Mouse (Mus musculus) adrenal gland, adult 18-20 months (tissue): Measurements from ENCODE around the gene Igsf8. TPM values are rescaled to one million over a fixed set of nuclear protein-coding genes. Genes with fewer than 3 reads are reported as not detected.
A peak's percentile ranks its signal among the peaks of the same experiment; 100 is the strongest.
"Not testable (repeated sequence)": the region's sequence is repeated elsewhere in the genome, so short reads cannot be mapped to it uniquely, and the experiment has no call there.

ENCODE experiments used
- DNase-seq, 2 experiments: peaks; one replicate each; pipeline ENCODE4 v3.0.0; 2021 to 2022; ENCODE audit warnings: low spot score in 2 of 2
- long read RNA-seq, 2 experiments: library from polyadenylated mRNA; stranded (forward); transcript quantifications; one replicate each; pipeline ENCODE4 v2.0.0; 2021
- total RNA-seq, 2 experiments: library from RNA; stranded (reverse); gene quantifications; 1 replicate in 1 of 2; 2 replicates in 1 of 2; pipeline ENCODE4 v1.2.3; 2021

The Igsf8 gene
- 10 to 100 TPM; 20.8 to 27.8 TPM for total RNA-seq
- long read RNA-seq, experiment 1, transcript Igsf8-201 (7 exons, 2,278 nt): major isoform, 28 of 35 reads
- long read RNA-seq, experiment 1, partial matches to known transcripts: 3 of 35 reads
- long read RNA-seq, experiment 1, other reads (novel, unspliced or antisense): 3 of 35 reads
- long read RNA-seq, experiment 2, transcript Igsf8-201 (7 exons, 2,278 nt): major isoform, 152 of 183 reads
- long read RNA-seq, experiment 2, partial matches to known transcripts: 20 of 183 reads
- long read RNA-seq, experiment 2, other reads (novel, unspliced or antisense): 11 of 183 reads

DNA sequence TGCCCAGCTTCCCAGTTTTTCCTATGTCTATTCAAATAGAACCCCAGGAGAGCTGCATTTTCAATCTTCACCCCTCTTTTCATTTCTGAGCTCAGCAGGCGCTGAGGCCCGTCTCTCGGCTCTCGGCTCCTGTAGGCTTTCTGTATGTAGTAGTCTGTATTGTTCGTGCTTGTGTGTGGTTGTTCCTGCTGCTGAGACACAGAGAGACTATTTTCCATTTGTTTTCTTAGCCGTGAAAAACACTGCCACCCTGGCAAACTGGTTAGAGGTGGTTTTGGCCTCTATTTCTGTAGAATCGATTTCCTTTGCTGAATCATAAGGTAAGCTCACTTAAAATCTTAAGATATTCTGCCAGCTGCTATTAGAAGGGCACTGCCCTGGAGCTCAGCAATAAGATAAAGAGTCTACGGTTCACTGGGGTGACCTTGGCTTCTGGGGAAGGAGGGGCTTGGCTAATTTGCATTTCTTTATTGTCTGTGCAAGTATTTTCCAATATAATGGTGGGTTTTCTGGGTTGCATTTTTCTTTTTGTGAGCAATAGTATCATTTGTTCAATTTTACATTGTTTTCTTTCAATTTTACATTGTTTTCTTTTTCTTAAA, at the start of gene Igsf8:
Gene Igsf8, plus strand, starts transcription at position 165 of the 602 bp plus-strand sequence.
- DNase-seq: no peak

DNA sequence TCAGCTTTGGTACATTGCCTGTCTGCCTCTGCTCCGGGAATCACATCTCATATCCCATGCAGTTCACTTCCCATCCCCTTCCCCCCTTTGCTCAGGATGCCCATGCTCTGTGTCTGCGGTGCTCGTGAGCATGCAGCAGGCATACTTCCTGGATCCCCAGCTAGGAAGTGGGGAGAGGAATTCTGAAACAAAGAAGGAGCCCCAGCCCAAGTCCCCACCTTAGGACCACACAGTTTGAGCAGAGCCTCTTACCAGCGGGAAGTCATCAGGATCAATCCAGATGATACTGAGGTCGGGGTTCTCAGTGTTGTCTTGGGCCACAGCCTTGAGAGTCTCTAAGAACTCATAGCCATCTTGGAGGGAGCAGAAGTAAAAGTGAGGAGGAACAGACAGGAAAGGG, 48.7 kb upstream of the Igsf8 start:
- no peak for DNase-seq

DNA sequence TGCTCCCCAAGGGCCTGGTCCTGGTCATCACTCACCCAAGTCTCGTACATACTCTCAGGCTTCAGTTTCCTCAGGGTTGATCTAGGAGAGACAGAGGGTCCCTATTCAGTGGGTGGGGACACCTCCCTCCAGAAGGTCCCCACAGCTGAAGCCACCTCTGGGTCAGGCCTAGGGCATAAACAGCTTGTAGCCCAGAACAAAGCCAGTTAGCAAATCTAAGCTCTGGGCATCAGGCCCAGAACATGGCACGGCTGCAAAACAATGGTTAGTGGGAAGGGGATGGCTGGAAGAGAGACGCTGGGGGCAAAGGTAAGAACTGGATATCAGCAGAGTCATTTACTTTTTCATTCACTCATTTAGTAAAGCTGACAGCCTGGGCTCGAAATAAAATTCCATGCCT, 47.7 kb upstream of the Igsf8 start:
- no peak for DNase-seq

DNA sequence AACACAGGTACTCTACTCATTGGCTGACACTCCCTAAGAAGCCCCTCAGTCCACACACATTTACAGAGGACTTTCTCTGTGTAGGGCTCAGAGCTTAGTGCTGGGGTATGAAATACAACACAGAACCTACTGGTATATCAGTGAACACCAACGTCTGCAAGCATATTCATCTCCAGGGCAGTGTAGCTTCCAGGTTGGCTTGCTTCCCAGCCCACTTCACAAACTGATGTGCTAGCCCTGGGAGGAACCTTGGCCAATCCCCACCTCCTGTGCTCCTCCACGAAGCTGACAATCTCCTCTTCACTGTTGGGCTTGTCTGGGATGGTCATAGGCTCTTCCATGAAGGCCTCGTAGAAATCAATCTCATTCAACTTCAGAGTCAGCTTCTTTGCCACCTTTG, 46.7 kb upstream of the Igsf8 start:
- no peak for DNase-seq

DNA sequence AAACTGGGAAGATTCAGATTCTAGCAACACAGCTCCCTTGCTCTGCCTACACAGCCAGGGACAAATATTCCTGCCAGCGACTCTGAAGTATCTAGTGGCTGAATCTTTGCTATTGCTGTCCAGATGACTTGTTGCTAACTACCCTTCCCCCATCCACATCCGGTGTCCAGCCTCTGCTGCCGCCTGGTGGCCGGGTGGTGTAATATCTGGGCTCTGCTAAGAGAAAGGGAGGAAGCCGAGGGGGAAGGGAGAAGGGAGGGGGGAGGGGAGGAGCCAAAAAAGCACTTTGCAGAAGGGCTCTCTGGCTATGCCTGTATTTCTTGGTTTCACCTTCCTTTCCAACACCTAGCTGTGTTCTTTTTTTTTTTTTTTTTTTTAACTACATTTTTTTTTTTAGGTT, 44.3 kb upstream of the Igsf8 start:
- peak; percentile 94 to 97 for DNase-seq

DNA sequence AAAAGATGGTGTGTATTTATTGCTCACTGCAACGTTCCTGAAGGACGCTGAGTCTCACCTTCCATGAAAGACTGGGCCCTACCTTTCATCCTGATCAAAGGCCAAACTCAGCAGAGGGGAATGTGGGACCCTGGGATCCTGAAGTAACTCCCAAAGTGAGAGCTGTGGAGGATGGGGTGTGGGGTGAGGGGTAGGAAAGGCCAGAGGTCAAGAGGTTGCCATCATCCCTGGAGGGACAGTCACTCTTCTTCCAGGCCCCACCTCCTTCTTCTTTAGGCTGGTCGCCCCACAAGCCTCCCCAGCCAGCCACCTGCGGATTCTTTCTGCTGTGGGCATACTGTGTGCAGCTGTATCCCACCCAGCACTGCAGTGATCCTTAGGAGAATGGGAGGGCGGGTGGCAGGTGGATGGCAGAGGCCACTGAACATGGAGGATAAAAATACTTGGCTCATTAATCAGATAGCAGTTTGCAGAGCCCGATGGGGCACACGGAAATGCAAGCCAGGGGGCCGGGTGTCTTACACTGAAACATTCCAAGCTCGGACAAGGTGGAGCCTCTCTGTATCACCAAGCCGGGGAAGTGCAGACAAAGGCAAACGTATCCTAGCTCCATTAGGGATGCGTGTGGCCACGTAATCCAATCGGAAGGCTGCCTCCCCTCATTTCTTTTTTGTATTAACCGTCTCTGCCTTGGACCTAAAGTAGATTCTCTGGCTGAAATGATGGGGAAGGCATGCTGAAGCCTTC, 43.1 kb upstream of the Igsf8 start:
- DNase-seq: no peak

DNA sequence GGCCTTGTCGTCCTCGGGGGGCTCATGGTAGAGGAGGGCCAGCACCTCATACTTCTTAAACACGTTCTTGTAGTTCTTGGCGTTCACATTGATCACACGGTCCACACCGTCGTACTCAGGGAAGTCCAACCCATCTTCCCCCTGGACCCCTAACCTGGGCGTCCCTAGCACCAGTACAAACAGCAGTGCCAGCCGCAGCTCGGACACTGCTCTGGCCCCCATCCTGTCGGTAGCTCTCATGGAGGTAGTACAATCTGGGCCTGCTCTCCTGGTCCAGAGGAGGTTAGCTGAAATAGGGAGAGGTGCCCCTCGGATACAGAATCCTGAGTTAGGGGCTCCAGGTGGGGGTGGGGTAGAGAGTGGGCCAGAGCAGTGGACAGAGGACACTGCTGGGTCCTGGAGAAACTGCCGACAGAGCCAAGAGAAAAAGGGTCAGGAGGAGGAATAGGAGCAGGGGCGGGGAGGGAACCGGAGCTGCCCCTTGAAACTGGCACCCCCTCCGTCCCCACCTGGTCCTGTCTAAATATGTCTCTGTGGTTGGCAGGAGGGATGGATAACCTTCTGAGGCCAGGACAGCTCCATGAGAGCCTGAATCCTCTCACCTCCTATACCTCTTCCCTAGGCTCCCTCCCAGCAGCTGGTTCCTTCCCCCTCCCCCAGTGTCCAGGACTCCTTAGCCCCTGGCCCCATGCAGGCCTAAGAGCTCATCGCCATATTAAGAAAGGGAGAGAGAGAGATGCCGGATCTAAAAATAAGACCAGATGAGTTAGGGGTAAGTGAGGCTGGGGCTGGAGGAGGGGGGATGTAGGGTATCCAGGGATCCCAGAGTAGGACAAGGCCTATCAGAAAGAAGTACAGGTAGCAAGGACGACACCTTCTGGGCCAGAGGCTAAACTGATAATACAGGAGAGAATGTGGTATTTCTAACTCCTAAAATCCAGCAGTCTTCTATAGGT, 41.7 kb upstream of the Igsf8 start, which contains the start of gene Casq1:
Gene Casq1, minus strand, starts transcription at position 418 of the 956 bp plus-strand sequence.
- DNase-seq: no peak

DNA sequence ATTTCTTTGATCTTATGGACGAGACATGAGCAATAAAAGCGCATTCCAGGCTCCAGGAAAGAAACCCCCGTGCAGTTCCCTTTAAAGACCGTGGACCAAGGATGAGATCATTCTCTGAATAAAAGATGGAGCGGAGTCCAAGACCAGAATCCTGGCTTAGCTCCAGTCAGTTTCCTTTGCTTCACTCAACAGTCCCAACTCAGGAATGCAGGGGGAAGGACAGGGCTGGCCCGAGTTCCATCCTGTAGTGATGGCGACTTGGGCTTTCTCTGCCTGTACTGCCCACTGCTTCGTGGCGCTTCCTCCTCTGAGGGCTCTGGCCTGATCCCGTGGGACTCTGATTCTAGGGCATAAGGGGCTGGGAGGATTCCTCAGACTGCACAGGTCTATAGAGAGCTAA, 41.0 kb upstream of the Igsf8 start:
- DNase-seq: peak in 1 of 2 experiments; percentile 36

DNA sequence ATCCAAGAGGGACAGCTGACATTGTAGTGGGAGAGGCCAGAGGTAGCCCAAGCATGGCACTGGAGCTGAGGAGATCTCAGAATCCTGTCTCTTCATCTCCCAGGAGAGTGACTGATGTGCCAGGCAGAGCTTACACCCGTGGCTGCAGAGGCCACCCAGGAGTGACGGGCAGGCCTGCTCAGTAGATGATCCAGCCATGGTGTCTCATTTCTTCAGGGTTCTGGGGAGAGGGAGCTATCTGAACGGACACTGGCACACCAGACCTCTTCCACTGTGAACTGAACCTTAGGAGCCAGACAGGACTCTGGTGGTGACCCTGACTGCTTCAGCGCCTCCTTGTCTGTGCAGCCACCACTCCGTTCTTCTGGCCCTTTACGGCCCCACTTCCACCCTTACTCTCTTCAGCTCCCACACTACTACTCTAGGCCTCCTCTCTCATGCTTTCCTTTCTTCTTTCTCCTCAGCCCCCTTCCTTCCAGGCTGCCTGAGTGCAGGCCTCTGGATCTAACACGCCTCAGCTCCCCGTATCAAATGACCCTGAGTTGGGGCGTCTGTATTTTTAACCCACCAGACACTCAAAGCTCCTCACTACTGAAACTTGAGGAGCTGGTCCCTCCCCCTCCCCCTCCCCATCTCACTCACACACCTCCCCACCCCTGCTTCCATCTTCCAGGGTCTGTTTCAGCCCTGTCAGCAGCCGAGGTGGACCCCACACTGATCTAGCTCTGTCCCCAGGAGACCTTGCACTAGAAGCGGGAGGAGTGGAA, 40.0 kb upstream of the Igsf8 start:
- no peak for DNase-seq

DNA sequence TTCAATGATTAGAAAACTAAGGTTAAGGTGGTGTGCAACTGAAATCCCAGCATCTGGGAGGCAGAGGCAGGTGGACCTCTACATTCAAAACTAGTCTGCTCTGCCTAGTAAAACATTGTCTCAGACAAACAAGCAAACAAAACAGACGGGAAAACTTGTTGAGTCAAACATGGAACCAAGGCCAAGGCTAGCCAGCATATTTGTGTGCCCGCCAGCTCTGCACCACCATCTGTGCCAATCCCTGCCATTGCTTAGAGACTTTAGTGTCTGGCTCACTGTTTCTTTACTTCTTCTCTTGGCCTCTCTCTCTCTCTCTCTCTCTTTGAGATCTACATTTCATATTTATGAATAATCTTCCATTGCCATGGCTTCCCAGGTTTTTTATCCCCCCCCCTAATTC, 33.2 kb upstream of the Igsf8 start:
- no peak for DNase-seq

DNA sequence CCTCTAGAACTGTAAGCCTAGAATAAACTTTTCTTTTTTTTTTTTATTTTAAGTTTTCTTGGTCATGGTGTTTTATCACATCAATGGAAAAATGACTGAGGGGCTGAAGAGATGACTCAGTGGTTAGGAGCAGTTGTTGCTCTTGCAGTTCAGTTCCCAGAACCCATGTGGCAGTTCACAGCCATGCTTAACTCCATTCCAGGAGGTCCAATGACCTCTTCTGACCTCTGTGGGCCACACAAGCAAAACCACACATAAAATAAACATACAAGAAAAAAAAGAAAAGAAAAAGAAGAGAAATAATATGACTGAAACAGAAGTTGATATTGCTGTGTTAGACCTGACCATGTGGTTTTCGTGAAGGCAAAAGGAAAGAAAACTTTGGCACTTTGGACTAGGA, 32.2 kb upstream of the Igsf8 start:
- DNase-seq: no peak

DNA sequence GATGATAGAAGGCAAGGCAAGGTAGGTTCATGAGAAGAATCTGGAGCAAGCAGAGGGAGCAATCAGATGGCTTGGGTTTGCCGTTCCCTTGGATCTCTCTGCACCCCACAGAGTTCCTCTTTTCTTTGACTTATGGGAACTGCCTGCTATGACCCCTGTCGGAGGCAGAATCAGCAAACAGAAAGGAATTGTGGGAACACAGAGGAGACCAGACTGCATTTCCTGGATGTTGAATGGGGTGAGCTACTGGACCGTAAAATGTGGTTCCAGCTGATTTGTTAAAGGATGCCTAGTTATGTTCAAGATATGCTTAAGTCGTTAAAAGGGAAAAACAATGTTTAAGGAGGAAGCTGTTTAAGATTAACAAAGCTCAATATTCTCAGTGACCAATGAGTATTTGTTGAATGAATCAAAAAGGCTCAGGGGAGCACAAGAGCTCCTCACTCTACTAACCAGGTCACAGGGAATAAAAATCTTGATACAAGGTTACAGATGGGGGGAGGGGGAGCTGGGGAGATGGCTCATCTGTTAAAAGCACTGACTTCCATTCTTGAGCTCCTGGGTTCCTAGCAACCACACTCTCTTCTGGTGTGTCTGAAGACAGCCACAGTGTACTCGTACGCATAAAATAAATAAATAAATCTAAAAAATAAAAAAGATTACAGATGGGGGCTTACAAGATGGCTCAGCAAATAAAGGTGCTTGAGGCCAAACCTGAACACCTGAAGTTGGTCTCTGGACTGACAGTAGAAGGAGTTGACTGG, 20.3 kb upstream of the Igsf8 start:
- DNase-seq: no peak

DNA sequence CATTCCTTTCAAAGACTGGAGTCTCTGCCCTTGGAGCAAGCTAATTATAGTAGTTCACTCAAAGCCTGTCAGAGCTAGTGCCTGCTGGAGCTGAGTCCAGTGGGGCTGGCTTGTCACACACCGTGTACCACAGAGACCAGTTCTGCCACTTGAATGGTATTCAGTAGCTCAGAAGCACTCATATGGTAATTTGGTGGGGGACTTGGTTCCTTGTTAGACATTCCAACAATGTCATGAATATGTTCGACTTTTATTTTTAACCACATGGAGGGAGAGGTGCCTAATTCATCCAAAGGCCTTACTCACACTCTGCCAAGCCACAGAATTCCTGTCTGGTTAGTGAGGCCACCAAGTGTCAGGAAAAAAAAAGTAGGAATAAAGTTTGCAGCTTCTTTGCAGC, 19.0 kb upstream of the Igsf8 start:
- DNase-seq: no peak

DNA sequence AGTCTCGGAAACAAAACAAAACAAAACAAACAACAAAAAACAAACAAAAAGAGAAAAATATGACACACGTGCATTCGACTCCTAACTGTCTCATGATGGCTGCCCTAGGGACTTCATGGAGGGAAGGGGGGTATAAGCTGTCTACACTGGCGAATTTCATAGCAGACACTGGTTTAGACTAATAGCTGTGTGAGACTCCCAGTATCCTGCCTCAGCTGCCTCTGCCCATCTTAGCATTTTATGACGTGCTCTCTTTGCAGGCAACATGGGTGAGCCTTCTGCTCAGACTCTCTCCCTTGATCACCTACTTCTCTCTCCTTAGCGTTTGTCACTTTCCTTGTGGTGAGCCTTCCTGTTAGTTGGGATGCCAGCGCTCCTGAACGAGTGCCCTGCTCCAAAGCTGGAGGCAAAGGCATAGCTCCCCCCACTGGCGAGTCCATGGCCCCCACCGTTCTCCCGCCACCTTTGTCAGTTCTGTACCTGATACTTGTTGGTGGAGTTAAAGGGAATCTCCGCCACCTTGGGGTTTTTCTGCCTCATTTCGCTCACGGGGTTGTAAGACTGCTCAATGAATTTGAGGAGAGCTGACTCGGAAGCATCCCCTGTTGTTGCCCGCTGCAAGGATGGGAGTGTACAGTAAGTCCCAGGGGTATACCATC, 17.8 kb upstream of the Igsf8 start:
- no peak for DNase-seq

DNA sequence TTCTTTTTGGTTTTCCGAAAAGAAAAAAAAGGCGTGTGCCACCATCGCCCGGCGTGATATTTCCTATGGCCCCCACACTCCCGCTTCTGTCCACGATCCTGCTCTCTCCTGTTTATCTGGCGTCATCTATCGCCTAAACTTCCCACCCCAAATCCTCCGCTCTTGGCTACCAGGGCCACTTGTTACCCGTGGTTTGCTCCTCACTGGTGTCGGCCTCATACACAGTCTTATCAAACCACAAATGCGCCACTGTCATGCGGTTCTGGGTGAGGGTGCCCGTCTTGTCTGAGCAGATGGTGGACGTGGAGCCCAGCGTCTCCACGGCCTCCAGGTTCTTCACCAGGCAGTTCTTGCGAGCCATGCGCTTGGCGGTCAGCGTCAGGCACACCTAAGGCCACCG, 16.8 kb upstream of the Igsf8 start:
- DNase-seq: not testable (repeated sequence)

DNA sequence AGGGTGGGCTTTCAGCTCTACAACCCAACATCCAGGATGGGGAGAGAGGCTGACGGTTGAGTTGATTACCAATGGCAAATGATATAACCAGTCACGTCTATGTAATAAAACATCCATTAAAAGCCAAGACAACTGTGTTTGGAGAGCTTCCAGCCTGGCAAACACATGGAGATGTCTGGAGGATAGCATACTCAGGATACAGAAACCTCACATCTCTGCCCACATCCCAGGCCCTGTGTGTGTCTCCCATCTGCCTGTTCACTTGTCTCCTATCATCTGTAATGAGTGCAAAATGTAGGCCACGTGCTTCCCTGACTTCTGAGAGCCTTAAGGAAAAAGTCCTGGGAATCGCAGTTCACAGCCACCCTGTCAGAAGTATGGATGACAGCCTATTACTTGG, 14.2 kb upstream of the Igsf8 start:
- DNase-seq: no peak

DNA sequence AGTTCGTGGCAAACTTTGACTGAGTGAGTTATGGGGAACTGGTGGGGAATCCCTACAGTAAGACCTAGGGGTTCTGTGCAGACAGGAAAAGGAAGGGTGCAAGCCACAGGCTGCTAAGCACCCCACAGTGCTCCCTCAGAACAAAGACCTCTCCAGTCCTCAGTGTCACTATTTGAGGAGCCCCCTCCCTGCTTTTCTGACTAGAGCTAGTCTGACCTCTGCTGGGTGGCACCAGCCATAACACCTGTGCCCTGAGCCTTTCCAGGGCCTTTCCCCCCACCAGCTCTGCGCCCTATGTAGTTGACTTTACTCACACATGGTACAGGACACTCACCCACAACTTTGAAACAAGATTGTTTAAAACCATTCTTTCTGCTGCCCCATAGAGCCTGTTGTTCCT, 13.8 kb upstream of the Igsf8 start:
- no peak for DNase-seq

DNA sequence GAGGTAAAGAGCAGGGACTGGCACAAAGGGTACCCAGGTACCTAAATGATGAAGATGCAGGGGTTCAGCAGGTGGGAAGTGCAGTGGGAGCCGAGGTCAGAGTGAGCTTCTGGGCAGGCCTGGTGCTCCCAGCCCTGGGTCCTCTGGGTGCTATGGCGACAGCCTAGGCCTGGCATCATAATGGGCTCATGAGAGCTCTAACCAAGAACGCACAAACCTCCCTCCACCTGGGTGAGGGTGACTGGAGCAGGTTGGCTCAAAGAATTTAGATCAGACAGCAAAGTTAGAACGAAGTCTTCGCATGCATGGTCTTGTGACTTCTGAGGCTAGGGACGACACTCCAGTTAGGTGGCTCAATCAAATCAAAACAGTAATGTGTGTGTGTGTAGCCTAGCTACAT, 3.1 kb upstream of the Igsf8 start, which contains the start of gene Atp1a4:
Gene Atp1a4, minus strand, starts transcription at position 101 of the 400 bp plus-strand sequence.
- no peak for DNase-seq

DNA sequence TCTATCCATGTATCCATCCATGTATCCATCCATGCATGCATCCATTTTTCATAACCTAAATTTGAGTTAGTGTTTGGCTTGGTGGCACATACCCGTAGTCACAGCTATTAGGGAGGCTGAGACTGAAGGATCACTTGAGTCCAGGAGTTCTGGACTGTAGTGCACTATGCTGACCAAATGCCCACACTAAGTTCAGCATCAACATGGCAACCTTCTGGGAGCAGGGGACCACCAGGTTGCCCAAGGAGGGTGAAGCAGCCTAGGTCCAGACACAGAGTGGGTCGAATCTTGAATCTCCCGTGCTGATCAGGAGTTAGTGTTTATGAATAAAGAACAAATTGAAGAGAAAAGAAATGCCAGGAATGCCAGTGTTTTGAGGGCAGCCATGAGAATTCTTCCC, 9.8 kb downstream of the Igsf8 start:
- DNase-seq: no peak
